Mouse (Mus musculus): ENCODE data around the gene Dgkq.

DNA sequence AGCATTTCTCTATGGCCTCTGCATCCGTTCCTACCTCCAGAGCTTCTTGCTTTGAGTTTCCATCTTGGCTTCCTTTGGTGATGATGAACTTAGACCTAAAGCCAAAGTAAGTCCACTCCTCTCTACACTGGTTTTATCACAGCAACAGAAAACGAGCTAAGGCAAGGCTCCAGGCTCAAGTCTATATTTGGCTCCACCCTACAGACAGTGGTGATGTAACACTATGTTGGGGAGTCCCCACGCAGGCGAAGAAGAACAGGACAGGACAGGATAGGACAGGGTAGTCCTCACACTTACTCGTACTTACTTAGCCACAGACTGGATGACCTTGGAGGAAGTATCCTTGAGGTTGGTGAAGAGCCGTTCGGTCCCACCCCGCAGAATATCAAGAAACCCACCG is 66.9 kb downstream of the Dgkq start:
- TF ChIP-seq EP300 (IDR thresholded peaks at IDR 0.05; ENCODE audit: low read depth) (no peak), CTCF (IDR thresholded peaks at IDR 0.05; ENCODE audit: low read depth) (no peak)
